Mouse (Mus musculus) kidney, adult 2 months (tissue): Measurements from ENCODE around the gene Gltp.

Source experiments
- CTCF ChIP-seq: fragments of 200-500 bp; conservative IDR thresholded peaks from 2 replicates; pipeline ENCODE4 v1.5.1; 2011; ENCODE audit warnings: low read depth, mild to moderate bottlenecking, control low read depth, low read length, moderate library complexity, mixed read lengths; ENCODE audit not compliant: insufficient read depth, insufficient read length
- POLR2A ChIP-seq: fragments of 200-500 bp; IDR thresholded peaks from one replicate; pipeline ENCODE4 v1.6.1; 2011; ENCODE audit warnings: low read depth, low read length, control low read depth

- TF ChIP-seq CTCF, result no peak
- no peak for TF ChIP-seq POLR2A
Measured at GRCm38 (mm10) chr5:114656305-114656704, 34.5 kb downstream of the Gltp start.
